Mouse (Mus musculus) liver, embryonic 16.5 days (tissue): Measurements from ENCODE around the gene Ghr. TPM values are rescaled to one million over a fixed set of nuclear protein-coding genes. Genes with fewer than 3 reads are reported as not detected.

Experiments
- ATAC-seq: fragments of 200-750 bp; cut with Nextera tagmentation; 2 replicates; pipeline ENCODE4 v1.8.0; 2017; ENCODE audit warnings: low read depth, mild to moderate bottlenecking, moderate number of reproducible peaks, moderate library complexity
- H3K27ac ChIP-seq: fragments of 300-500 bp; sonication (generic); 2 replicates; pipeline ENCODE4 v1.5.1; 2014; ENCODE audit warnings: mild to moderate bottlenecking, low read length
- H3K27me3 ChIP-seq: fragments of 300-500 bp; sonication (generic); 2 replicates; pipeline ENCODE4 v1.6.1; 2014; ENCODE audit warnings: low read depth, low read length, mixed read lengths; ENCODE audit not compliant: control insufficient read depth, insufficient read depth
- H3K36me3 ChIP-seq: fragments of 300-500 bp; sonication (generic); 2 replicates; pipeline ENCODE4 v1.6.1; 2014; ENCODE audit warnings: mild to moderate bottlenecking; ENCODE audit not compliant: control insufficient read depth, insufficient read depth
- H3K4me1 ChIP-seq: fragments of 300-500 bp; sonication (generic); 2 replicates; pipeline ENCODE4 v1.6.1; 2014; ENCODE audit warnings: low read depth, low read length, mixed read lengths; ENCODE audit not compliant: control insufficient read depth
- H3K4me2 ChIP-seq: fragments of 300-500 bp; sonication (generic); 2 replicates; pipeline ENCODE4 v1.6.1; 2014; ENCODE audit warnings: low read depth, low read length, mixed read lengths
- H3K4me3 ChIP-seq: fragments of 300-500 bp; sonication (generic); 2 replicates; pipeline ENCODE4 v1.5.1; 2014; ENCODE audit warnings: low read depth, mild to moderate bottlenecking, low read length
- H3K9ac ChIP-seq: fragments of 300-500 bp; sonication (generic); 2 replicates; pipeline ENCODE4 v1.6.1; 2014; ENCODE audit warnings: low read depth, low read length
- H3K9me3 ChIP-seq: fragments of 300-500 bp; sonication (generic); replicated peaks from 2 replicates; pipeline ENCODE4 v1.6.1; 2016; ENCODE audit warnings: low read length; ENCODE audit not compliant: control insufficient read depth
- WGBS: fragments of 180-500 bp; shearing (Covaris S2); extraction: QIAGEN DNeasy Blood & Tissue Kit; methylation state at CpG from one replicate; pipeline ENCODE4 v1.1.7; 2014; ENCODE audit not compliant: insufficient replicate concordance; 5-methylcytosine and 5-hydroxymethylcytosine counted together
- polyA plus RNA-seq: library from polyadenylated mRNA; unstranded; fragments of >200 nt; fragmentation: Nextera tagmentation; extraction: Ambion mirVana; gene quantifications from 2 replicates; pipeline ENCODE4 v1.2.1, GENCODE M21; 2015

The Ghr gene
- polyA plus RNA-seq, 1 experiment from 2014 or later: 33.4 TPM

GRCm38 (mm10) chr15:3269996-3270645 lies 313.2 kb downstream of the Ghr start:
- Histone ChIP-seq H3K27me3 (no peaks in the 10 kb centered on the region), H3K36me3 (no peaks in the 10 kb centered on the region), H3K4me2 (peak overlapping the region; percentile 40), H3K27ac (peak overlapping the region; percentile 76), H3K9me3 (no peaks in the 10 kb centered on the region), H3K9ac (no peak overlapping the region), H3K4me1 (no peaks in the 10 kb centered on the region; the same call in 1 of the 2 replicates), H3K4me3 (peak overlapping the region; percentile 59)
- WGBS: 23% methylated on average over 6 of the region's 6 CpGs
- ATAC-seq: peak; percentile 12

DNA sequence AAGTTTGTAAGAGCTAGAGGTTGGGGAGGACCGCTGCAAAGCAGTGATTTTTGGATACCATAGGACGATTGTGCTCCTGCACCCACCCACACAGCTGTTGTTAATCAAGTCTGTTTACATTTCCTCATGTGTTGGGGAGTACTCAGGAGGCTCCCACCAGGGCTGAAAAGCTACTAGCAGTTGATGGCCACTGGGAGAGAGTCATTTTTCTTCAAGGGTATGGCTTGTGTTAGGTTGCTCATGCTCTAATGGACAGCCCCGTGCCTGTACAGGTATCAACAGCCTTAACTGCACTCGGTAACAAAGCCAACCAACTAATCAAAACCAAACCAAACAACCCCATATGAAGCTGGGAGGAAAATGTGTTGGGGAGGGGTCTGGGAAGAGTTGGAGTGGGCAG lies 313.8 kb downstream of the Ghr start:
- Histone ChIP-seq H3K27me3 (no peaks in the 10 kb centered on the region), H3K4me2 (peak overlapping the region; percentile 40), H3K27ac (peak overlapping the region; percentile 76; the same call in 1 of the 2 replicates), H3K4me3 (no peak overlapping the region), H3K4me1 (no peaks in the 10 kb centered on the region; the same call in 1 of the 2 replicates), H3K9ac (no peak overlapping the region), H3K9me3 (no peaks in the 10 kb centered on the region), H3K36me3 (no peaks in the 10 kb centered on the region)
- no peak for ATAC-seq
- 50% methylated on average over 4 of the region's 4 CpGs for WGBS

DNA sequence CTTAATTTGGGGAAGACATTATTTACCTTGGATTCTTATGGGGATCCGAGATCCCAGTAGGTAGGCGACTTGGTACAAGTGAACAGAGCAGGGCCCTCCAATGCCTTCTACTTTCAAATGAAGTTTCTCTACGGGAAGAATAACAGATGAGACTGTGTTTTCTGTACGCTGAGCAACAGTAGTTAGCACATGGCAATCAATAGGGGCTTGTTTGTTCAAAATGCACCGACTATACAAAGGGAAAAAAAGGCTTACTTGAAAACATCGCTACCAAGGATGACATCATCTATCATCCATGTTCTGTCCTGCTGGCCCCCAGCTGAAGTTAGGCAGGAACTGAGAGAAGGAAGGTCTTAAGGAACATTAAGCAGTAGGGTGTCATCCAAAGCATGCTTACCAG lies 315.0 kb downstream of the Ghr start, which contains the start of gene Selenop:
TSS of gene Selenop (plus strand) at position 301 of the 400 bp plus-strand sequence.
- no peaks in the 10 kb centered on the region for H3K36me3 ChIP-seq
- no peak within 1 kb of the TSS for H3K4me3 ChIP-seq
- H3K4me2 ChIP-seq: peak within 1 kb of the TSS; percentile 40; the same call in 1 of the 2 replicates
- H3K27me3 ChIP-seq: no peaks in the 10 kb centered on the region
- no peaks in the 10 kb centered on the region for H3K9me3 ChIP-seq
- 54% methylated on average over 6 of the region's 6 CpGs for WGBS
- H3K9ac ChIP-seq: no peak within 1 kb of the TSS
- H3K27ac ChIP-seq: no peak within 1 kb of the TSS
- H3K4me1 ChIP-seq: no peaks in the 10 kb centered on the region; the same call in 1 of the 2 replicates
- no peak for ATAC-seq
